Mouse (Mus musculus) gastrocnemius, postnatal 4 days (tissue): ENCODE measurements at regions not wholly inside any gene's neighbourhood (a gene's known extent, or its start where the extent isn't known, plus 50 kb on each side); places are given as distances from the start of the nearest gene placed in this dataset.
"Not testable (repeated sequence)": the region's sequence is repeated elsewhere in the genome, so short reads cannot be mapped to it uniquely, and the experiment has no call there.

ENCODE experiments used
- DNase-seq, 2 experiments: peaks; one replicate each; pipeline ENCODE4 v3.0.0; 2021 to 2022; ENCODE audit warnings: low spot score in 2 of 2, mixed read lengths in 2 of 2

DNA sequence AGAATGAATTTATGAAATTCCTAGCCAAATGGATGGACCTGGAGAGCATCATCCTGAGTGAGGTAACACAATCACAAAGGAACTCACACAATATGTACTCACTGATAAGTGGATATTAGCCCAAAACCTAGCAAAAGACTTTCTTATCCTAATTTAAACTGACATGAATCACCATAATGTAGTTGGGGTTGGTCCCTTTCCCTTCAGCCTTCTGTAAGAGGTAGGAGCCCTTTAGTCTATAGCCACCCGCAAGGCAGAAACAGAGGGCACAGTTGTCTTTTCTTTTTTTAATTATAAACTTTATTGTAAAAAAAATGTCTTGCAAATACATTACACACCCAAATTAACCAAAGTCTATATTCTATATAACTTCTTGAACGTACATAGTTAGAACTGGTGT is 81.3 kb downstream of the Ogfrl1 start:
- DNase-seq, result not testable (repeated sequence)

DNA sequence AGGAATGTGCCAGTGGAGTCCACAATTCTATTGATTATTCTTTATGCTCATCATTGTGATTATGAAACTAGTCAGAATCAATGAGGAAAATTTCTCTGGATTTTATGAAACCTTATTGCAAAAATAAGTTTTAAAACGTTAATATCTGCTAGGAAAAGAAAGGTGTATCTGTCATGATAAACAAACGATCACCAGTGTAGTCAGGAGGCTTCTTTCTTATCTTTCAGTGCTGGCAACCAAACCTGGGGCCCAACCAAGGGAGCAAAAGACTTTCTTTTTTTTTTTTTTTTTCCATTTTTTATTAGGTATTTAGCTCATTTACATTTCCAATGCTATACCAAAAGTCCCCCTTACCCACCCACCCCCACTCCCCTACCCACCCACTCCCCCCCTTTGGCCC is 82.7 kb downstream of the Ogfrl1 start:
- not testable (repeated sequence) for DNase-seq

DNA sequence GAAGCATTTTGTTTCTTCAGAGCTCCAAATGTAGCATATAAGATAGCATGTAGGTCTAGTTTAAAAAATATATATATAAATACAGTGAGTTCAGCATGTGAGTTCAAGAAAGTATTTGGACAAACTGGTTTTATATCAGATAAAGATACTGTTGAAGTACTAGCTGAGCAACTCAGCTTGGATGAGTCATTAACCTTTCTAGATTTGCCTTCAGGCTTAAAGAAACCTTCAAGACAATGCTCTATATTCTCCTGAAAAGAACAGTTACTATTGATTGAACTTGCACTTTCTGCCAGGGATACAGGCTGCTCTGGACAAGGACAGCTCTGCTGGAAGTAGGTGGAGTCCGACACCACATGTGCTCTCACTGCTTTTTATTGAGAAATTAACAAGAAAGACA is 104.9 kb downstream of the Ogfrl1 start:
- no peak for DNase-seq

DNA sequence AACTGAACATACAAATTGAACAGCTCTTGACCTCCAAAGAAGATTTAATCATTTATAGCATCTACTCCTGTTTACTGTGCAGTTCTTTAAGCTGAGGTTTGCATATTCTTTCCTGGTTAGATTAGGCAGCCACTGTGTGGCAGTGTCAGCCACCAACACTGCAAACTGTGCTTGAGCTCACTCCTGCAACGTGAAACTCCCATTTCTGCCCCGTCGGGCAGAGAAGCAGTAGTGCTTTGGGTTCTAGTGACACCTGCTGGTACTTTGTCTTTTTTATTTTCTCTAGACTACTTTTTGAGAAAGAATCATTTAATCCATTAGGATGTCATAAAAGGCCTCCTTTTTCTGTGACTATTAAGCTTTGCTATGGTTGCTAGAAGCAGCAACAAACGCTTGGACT is 110.8 kb downstream of the Ogfrl1 start:
- peak; percentile 19 for DNase-seq

DNA sequence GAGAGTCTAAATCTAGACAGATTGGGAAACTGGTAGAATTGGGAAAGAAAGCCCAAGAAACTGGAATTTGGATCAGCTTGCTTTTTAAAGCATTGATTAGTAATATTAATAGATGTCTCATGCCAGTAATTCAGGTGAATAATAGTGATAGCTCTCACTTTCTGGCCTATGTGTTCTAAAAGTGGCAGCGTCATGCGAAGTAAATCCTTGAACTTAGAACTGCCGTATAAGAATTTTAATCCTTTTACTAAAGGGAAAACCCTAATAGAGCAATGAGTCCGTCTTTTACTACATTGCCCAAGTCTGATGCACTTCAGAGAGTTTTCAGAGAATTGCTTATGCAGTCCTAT is 114.7 kb downstream of the Ogfrl1 start:
- no peak for DNase-seq

DNA sequence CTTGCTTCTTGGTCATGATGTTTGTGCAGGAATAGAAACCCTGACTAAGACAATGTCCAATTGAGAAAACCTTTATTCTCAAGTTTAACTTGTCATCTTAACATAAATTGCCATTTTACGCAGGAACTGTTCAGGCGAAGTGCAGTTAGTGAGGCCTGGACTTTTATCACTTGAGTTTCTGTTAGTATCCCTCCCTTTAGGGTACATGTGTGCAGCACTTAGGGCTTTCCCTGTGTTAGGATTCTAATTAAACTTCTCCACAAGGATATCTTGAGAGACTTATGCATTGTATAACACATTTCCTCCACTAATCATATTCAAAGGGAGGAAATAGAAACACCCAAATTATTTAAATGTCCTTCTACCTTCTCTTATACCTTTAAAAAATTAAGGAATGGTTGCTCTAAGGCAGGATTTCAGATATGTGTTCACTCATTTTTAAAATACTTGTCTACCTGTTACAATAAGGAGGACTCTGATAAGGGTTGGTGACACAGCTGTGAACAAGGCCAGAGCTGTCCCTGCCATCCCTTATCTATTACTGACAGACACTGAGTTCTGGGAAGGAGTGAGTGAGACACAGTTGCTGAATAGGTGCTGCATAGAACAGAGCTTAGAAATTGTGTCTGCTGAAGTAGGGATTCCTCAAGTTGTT is 115.2 kb downstream of the Ogfrl1 start:
- no peak for DNase-seq

DNA sequence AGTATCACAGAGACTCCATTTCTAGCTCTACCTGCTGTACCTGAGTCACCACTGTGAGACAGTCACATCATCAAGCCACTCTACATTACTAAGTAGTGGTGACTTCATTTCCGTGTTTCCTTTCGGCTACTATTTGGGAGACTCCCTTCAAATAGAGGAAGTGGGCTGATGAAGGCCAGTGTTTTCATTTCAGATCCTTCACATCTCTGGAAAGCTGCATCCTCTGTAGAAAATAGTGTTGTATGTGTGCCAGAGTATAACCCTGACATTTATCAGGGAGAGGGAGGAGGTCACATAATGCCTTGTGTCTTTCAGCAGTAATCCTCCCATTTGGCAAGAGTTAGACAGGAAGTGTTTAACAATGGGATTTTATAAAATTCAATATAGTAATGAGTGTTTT is 117.7 kb downstream of the Ogfrl1 start:
- no peak for DNase-seq

DNA sequence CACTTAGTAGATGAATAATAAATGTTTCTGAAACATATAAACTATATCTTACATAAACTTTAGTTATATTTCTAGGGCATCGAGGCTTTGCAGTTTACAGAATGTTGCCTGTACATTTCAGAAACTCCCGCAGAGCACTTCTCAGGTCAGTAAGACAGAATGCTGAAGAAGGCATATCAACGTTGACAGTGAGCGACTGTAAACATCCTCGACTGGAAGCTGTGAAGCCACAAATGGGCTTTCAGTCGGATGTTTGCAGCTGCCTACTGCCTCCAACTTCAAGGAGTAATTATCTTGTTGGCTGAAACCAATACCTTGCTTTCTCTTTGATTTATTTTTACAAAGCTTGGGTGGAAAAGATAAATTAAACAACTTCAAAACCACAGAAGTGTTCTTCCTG is 125.5 kb downstream of the Ogfrl1 start:
- no peak for DNase-seq

DNA sequence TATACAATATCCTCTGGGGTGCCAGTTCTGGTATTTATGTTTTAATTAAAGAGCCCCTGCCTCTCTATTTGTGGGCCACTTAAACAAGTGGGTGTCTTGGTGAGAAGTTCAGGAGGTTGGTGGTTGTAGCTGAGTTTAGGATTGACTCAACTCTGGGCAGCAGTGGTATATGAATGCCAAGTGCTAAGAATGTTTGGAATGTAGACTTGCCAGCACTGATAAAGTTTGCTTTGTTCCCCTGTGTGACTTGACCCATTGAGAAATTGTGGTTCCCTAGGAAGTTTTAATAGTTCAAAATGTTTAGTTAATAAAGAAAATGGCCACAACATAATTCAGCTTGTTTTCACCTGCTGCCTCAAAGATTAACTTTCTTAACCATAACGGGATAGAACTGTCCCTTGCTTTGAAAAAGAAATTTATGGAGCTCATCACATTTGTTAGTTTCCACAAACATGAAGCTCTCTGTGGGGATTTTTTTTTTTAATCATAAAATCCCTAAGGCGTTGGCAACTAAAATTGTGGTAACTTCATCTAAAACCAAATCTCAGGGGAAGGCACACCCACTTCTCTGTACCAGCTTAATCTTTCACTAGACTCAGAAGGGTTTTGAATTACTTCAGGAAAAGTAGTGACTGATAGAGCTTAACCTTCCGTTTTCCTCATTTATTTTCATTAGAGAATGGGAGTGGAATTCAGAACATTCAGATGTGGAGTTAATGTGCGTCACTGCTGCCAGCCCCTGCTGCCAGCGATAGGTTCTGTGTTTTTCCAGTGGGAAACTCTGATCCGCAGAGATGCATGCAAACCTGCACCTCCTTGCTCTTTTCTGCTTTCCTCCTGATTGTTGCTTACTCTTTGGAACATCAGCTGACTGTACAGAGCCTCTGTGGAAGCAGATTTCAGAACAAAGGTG is 126.4 kb downstream of the Ogfrl1 start:
- no peak for DNase-seq

DNA sequence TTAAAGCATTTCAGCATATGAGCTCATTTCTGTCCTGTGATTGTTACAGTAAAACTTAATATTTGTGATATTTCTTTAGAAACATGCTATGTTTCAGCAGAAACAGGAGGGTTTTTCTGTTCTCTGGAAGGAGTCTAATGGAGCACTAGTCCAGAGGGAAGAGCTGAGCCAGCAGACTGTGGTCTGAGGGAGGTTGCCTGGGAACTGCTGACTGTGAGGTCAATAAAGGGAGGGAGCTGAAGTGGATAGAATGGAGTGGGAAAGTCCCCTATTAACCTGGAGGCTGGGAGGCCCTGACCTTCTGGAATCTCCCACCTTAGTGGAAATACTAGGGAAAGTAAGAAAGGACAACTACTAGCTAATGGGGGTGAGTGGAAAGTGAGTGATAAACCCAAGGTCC is 129.5 kb downstream of the Ogfrl1 start:
- no peak for DNase-seq

DNA sequence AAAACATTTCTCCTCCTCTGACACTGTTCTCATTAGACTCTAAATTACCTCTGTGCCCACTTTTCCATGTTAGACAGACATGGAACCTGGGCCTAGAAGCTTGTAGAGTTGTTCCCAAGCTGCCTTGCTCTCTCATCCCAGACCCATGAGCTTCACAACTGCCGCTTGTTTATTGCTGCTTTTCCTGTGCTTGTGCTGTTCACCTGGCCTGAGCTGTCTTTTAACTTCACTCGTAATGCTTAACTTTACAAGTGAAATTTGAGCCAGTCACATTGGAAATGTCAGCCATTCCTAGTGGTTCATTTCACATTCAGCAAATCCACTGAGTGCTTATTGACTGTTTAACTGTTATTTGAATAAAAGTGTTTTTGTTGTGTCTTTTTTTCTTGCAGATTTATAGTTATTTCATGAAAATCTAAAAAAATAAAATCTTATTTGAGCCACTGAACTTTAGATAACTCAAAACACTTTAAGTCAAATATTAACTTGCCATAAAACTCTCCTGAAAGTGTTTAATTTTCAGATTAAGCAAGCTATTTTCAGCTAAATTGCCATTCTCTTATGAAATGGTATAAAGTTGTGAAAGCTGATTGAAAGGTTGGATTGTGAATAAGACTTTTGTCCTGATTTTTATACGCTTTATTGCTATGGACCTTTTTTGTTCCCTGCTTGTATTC is 131.9 kb downstream of the Ogfrl1 start:
- DNase-seq, result no peak

DNA sequence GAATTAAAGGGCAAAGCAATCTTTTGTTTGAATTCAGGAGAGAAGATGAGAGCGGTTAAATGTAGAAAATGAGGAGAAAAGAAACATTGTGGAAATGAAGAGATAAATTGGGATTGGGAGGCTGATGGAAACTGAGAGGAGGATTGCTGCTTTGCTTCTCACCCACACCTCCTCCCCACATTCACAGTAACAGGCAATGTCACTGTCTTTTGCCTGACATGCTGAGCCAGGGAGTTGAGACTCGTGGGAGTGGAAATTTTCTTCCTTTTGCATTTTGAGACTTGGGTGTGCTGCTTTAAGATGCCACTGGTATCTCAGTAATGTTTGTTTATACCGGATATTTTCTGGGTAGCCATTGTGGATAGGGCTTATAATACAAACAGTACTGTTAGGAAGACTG is 133.3 kb downstream of the Ogfrl1 start:
- DNase-seq, result no peak

DNA sequence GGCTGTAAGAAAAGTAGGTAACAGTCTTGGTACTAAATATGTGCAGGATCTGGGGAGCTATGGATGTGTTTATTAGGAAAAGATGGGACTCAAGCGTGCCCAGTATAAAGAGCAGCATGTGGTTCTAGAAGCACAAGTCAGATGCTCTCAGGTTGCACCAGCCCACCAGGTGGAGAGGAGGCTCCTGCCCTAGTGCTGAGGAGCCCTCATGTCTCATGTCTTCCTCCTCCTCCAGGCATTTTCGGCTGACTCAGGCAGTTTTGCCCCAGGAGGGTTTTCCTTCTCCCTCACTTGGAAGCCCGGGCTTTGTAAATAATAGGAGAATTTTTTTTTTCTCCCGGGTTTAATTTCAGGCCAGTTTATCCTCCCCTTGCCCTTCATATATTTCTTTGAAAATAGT is 133.8 kb downstream of the Ogfrl1 start:
- DNase-seq, result no peak

DNA sequence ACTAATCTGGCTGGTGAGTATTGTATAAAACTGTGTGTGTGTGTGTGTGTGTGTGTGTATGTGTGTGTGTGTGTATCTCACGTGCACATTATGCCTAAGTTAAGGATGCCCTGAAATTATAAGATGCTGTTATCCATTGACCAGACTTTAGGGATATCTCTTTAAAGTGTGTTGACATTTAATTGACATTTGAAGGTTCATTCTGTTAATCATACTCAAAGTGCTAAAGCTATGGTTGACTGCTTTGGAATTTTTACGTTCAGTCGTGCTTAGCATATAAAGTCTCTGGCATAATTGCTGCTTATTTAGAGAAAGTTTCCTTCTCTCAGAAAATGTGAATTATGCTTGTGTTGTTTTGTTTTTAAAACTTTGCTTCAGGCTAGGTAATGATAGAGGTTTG is 135.9 kb downstream of the Ogfrl1 start:
- no peak for DNase-seq

DNA sequence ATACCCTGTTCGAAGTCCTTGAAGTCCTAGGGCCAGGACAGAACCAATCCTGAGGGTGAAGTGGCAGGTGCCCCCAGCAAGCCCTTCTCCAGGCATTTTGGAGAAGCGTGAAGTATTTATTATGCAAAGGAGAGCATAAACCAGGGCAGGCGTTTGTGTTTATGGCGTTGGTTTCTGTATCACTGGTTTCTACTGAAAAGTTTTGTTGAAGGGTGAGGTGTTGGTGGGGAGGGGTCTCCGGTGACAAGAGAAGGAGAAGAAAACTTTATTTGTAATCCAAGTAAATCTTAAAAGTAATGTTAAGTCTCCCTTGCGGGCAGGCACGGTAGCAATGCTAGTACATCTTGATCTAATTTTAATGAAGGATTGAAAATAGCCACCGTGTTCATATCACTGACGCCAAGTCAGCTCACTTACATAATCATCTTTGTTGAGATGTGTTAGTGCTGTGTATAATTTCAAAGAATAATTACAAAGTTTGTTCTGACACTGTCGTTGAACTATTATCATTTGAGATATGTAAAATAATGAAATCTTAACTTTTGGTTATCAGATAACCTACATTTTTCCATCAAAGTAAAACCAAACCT is 140.2 kb downstream of the Ogfrl1 start:
- DNase-seq, result no peak

DNA sequence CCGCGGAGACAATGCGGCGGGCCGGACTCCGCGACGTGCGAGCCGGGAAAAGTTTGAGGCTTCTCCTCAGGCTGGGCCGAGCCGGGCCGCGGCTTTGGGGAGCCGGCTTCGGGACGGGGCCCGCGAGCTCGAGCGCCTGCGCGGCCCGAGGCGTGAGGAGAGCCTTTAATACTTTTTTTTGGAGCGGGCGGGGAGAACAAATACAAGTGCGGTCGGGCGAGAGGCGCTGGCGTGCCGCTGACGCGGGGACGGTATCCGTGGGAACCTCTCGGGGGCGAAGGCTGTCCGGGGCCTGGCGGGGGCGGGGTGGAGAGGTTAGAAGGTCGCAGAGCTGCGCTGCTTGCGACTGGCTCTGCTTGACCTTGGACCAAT is 141.0 kb downstream of the Ogfrl1 start:
- DNase-seq, result peak; percentile 53 to 76

DNA sequence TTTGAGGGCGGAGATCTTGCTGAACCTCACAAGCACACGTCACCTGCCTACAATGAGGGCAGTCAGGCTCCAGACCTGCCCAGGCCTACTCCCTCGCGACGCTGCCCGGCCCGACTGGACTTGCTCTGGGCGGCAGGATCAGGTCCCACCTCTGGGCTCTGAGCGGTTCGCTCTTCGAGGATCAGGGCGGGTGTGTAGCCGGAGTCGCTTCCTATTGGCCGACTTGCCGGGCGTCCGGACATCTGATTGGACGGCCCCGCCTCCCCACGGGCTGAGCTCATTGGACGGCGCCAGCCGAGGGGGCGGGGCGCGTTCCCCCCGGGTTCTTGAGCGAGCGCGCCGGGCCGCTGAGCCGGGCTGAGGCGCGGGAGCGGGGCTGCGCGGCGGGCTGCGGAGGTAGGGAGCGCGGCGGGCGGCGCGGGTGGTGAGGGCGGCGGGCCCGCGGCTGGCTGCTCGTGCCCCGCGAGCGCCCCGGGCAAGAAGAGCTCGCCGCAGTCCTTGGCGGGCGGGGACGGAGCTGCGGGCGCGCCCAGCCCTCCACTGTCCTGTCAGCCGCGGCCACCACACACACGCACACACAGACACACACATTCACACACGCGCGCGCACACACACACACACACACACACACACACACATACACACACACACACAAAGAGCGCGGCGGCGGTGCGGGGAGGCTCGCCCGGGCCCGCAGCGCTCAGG is 141.5 kb downstream of the Ogfrl1 start:
- peak; percentile 96 to 97 for DNase-seq

DNA sequence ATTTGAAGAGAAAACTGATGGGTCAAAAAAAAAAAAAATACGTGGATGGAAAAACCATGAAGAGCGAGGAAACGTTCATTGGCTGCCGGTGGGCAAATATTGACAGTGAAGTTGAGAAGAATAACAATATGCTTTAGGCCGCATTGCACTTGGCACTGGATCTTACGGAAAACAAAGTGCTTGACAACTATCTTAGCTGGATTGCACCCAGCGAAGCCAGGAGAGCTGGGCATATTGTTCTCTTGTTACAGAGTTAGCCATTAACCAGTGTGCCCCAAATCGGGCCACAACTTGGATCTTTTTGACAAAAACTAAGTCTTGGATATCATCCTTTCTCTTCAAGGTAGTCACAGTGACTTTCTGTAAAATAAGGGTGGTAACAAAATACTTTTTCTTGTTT is 143.3 kb downstream of the Ogfrl1 start:
- DNase-seq, result no peak

DNA sequence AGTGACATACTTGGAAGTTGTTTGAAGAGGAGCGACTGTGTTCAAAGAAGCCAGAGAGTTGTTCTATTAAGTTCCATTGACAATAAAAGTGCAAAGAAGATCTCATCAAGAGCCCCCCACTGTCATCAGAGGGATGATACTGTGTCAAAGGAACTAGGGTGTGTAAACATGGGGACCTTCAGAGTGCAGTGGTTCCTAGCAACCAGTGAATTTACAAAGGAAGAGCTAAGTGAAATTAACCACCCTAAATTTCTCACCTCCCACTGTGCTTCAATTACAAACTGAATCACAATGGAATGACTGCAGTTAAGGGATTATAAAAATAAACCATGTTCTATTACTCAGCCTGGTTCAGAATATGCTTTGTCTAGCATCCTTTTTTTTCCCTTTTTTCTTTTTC is 129.5 kb upstream of the 4933415F23Rik start:
- no peak for DNase-seq

DNA sequence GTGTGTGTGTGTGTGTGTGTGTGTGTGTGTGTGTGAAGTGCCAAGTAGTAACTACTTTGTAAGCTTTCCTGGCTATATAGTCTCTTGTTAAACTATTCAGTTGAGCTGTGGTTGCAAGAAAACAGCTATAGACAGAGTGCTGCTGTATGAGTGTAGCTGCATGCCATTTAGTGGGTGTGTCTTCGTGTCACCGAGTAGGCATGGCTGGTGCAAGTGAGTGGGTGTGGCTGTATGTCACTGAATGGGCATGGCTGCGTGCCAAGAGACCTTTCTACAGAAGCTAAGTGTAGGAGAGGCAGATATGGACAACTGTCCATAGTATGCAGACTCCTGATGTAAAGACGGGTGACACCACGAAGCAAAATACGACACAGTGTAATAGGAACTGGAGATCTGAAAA is 126.4 kb upstream of the 4933415F23Rik start:
- no peak for DNase-seq

DNA sequence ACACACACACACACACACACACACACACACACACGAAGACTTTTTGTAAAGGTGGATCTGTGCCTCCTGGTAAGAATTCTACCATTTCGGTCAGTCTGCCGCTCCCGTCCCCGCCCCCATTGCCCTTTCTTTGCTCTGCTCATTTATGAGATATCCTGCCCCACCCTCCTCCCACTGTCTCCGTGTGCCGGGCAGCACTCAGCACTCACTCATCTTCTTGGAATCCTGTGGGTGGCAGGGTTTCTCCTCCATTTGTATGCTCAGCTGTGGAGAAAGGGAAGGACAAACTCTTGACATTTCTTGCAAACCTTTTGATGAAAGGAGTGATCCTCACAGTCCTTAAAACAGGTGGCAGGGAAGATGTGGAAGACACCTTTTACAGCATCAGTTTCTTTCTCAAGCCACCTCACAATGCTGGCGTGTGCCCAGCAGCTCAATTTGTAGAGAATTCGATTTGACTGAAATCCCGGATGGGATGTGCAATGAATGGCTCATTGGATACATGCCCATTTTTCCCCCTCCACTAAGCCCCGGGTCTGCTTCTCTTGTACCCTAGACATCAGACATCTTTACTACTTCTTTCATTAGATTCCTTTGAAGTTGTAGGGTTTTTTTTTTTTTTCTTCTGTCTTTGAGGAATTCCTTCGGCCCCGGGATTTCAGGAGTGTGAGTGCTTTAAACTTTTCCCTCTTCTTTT is 112.6 kb upstream of the 4933415F23Rik start:
- no peak for DNase-seq
